Mouse (Mus musculus) lung, postnatal 0 days (tissue): ENCODE data around the gene Dmbx1.

Source experiments
- CTCF ChIP-seq: IDR thresholded peaks from 2 replicates; pipeline ENCODE4 v1.5.1; 2016; ENCODE audit warnings: antibody characterized with exemption, mild to moderate bottlenecking
- EP300 ChIP-seq: IDR thresholded peaks from 2 replicates; pipeline ENCODE4 v1.6.1; 2016; ENCODE audit warnings: antibody characterized with exemption, mild to moderate bottlenecking, control low read depth

- no peak for TF ChIP-seq CTCF
- TF ChIP-seq EP300, result no peak
Measured at GRCm38 (mm10) chr4:115936646-115937045, 3.1 kb downstream of the Dmbx1 start.
